Mouse (Mus musculus): ENCODE measurements around the gene Apom. TPM values are rescaled to one million over a fixed set of nuclear protein-coding genes. Genes with fewer than 3 reads are reported as not detected.
A peak's percentile ranks its signal among the peaks of the same experiment; 100 is the strongest.

Gene Apom
- total and polyA plus RNA-seq, 2 experiments from 2014 or later, result 0.11 TPM; not detected in 1

- 67% methylated on average over 15 of the region's 15 CpGs for WGBS
- ATAC-seq (ENCODE audit: insufficient read depth, low read depth), result no peak
- peaks cover 72% of the 10 kb centered on the region for H3K36me3 ChIP-seq (replicated peaks; ENCODE audit: control insufficient read depth, insufficient read depth, low read length)
Observed at GRCm38 (mm10) chr17:35094475-35095365, 37.1 kb downstream of the Apom start.

GRCm38 (mm10) chr17:35092403-35093198, 39.2 kb downstream of the Apom start:
- H3K9me3 ChIP-seq (replicated peaks; ENCODE audit: control insufficient read depth, low read length), result no peaks in the 10 kb centered on the region
- no peaks in the 10 kb centered on the region for H3K27me3 ChIP-seq (ENCODE audit: control insufficient read depth, insufficient read depth, low read length)
- DNase-seq (ENCODE audit: low spot score) (no peak), ATAC-seq (ENCODE audit: insufficient read depth, low read depth) (no peak)
- H3K9ac ChIP-seq (replicated peaks; ENCODE audit: low read depth, low read length), result no peak overlapping the region
- H3K4me1 ChIP-seq (ENCODE audit: control insufficient read depth, insufficient read depth), result peaks cover 5% of the 10 kb centered on the region; the same call in 1 of the 2 replicates
- TF ChIP-seq EP300 (IDR thresholded peaks at IDR 0.05; ENCODE audit: low read depth) (no peak), CTCF (IDR thresholded peaks at IDR 0.05; ENCODE audit: low read depth) (no peak)
- 85% methylated on average over 14 of the region's 14 CpGs for WGBS
- no peak overlapping the region for H3K4me2 ChIP-seq (ENCODE audit: low read depth, low read length)
- no peak overlapping the region for H3K4me3 ChIP-seq (ENCODE audit: low read depth, low read length)
- H3K27ac ChIP-seq (ENCODE audit: low read depth), result no peak overlapping the region
- H3K36me3 ChIP-seq (replicated peaks; ENCODE audit: control insufficient read depth, insufficient read depth, low read length), result peaks cover 50% of the 10 kb centered on the region

More at GRCm38 (mm10) chr17:35094475-35095365, 37.1 kb downstream of the Apom start:
- H3K4me3 ChIP-seq (ENCODE audit: low read depth, low read length), result no peak overlapping the region
- no peak for TF ChIP-seq CTCF (IDR thresholded peaks at IDR 0.05; ENCODE audit: low read depth)
- no peak for TF ChIP-seq EP300 (IDR thresholded peaks at IDR 0.05; ENCODE audit: low read depth)
- no peaks in the 10 kb centered on the region for H3K27me3 ChIP-seq (ENCODE audit: control insufficient read depth, insufficient read depth, low read length)
- H3K27ac ChIP-seq (ENCODE audit: low read depth), result no peak overlapping the region
- H3K9me3 ChIP-seq (replicated peaks; ENCODE audit: control insufficient read depth, low read length), result no peaks in the 10 kb centered on the region
- peaks cover 5% of the 10 kb centered on the region; the same call in 1 of the 2 replicates for H3K4me1 ChIP-seq (ENCODE audit: control insufficient read depth, insufficient read depth)
- no peak for DNase-seq (ENCODE audit: low spot score)
- no peak overlapping the region for H3K4me2 ChIP-seq (ENCODE audit: low read depth, low read length)
- no peak overlapping the region for H3K9ac ChIP-seq (replicated peaks; ENCODE audit: low read depth, low read length)

- Histone ChIP-seq H3K36me3 (replicated peaks; ENCODE audit: control insufficient read depth, insufficient read depth, low read length) (peaks cover 30% of the 10 kb centered on the region), H3K4me1 (ENCODE audit: control insufficient read depth, insufficient read depth) (peaks cover 5% of the 10 kb centered on the region; the same call in 1 of the 2 replicates), H3K27ac (ENCODE audit: low read depth) (peak overlapping the region; percentile 96; the same call in 1 of the 2 replicates), H3K4me2 (ENCODE audit: low read depth, low read length) (peak overlapping the region; percentile 72), H3K9ac (replicated peaks; ENCODE audit: low read depth, low read length) (peak overlapping the region; percentile 86), H3K9me3 (replicated peaks; ENCODE audit: control insufficient read depth, low read length) (no peaks in the 10 kb centered on the region), H3K27me3 (ENCODE audit: control insufficient read depth, insufficient read depth, low read length) (no peaks in the 10 kb centered on the region), H3K4me3 (ENCODE audit: low read depth, low read length) (peak overlapping the region; percentile 63)
- TF ChIP-seq CTCF (IDR thresholded peaks at IDR 0.05; ENCODE audit: low read depth) (no peak), EP300 (IDR thresholded peaks at IDR 0.05; ENCODE audit: low read depth) (no peak)
- ATAC-seq (ENCODE audit: insufficient read depth, low read depth) (no peak), DNase-seq (ENCODE audit: low spot score) (no peak)
- 48% methylated on average over 8 of the region's 8 CpGs for WGBS
Observed at GRCm38 (mm10) chr17:35090166-35090932, 41.5 kb downstream of the Apom start.

- peak within 1 kb of the TSS; percentile 96 for H3K27ac ChIP-seq (ENCODE audit: low read depth)
- no peaks in the 10 kb centered on the region for H3K27me3 ChIP-seq (ENCODE audit: control insufficient read depth, insufficient read depth, low read length)
- no peaks in the 10 kb centered on the region for H3K9me3 ChIP-seq (replicated peaks; ENCODE audit: control insufficient read depth, low read length)
- WGBS, result 3% methylated on average over 51 of the region's 67 CpGs
- no peak for TF ChIP-seq CTCF (IDR thresholded peaks at IDR 0.05; ENCODE audit: low read depth)
- peak; percentile 80; the same call in 1 of the 2 replicates for TF ChIP-seq EP300 (IDR thresholded peaks at IDR 0.05; ENCODE audit: low read depth)
- peak within 1 kb of the TSS; percentile 63 for H3K4me3 ChIP-seq (ENCODE audit: low read depth, low read length)
- peaks cover 17% of the 10 kb centered on the region for H3K36me3 ChIP-seq (replicated peaks; ENCODE audit: control insufficient read depth, insufficient read depth, low read length)
- peaks cover 5% of the 10 kb centered on the region; the same call in 1 of the 2 replicates for H3K4me1 ChIP-seq (ENCODE audit: control insufficient read depth, insufficient read depth)
- peak within 1 kb of the TSS; percentile 86 for H3K9ac ChIP-seq (replicated peaks; ENCODE audit: low read depth, low read length)
- peak within 1 kb of the TSS; percentile 72 for H3K4me2 ChIP-seq (ENCODE audit: low read depth, low read length)
- ATAC-seq (ENCODE audit: insufficient read depth, low read depth), result peak; percentile 99
- DNase-seq (ENCODE audit: low spot score), result peak; percentile 95
Observed at GRCm38 (mm10) chr17:35088825-35089644, 42.8 kb downstream of the Apom start, which contains the start of gene Abhd16a. TSS of gene Abhd16a (plus strand) at chr17:35089263.

All from heart, postnatal 0 days (tissue).